Mouse (Mus musculus): ENCODE data around the gene Cys1.
"Not testable (repeated sequence)": the region's sequence is repeated elsewhere in the genome, so short reads cannot be mapped to it uniquely, and the experiment has no call there.

The Cys1 gene

DNA sequence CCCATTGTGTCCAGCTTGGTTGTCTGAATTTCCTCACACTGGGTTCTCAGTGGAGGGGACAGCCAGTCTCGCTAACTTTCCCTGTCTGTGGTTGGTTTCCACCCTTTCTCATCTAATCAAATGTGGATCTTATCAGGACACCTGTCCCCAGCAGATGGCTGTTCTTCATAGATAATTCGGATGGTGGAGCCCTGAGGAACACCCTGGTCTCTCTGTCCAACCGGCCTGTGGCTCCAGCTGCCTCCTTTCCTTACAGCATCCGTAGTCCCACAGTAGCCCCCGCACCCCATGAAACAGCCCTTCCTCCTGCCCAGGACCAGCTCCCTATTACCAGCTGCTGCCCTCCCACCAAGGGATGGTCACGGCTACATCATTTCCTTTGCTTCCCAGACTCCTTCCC is 35.7 kb downstream of the Cys1 start:
- DNase-seq (ENCODE audit: low spot score), result no peak

DNA sequence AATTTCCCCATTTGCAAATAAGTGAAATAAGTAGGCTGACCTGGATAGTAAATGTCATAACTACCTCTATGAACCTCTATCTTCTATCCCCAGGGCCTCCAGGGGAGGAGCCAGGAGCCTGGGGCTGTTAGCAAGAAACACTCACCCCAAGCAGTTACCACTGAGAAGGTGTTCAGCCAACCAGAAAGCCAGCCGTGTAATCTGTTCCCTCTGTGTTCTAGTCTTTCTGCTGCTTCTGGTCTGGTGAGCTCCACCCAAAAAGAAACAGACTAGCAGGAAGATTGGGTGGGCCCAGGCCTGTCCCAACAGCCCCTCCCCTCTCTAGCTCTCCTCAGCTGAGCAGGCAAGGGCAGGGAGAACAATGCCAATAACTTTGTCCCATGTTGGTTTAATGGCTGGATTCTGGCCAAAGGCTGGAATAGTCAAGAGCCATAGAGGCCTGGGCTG is 37.5 kb downstream of the Cys1 start:
- peak; percentile 60 for DNase-seq (ENCODE audit: low spot score)

DNA sequence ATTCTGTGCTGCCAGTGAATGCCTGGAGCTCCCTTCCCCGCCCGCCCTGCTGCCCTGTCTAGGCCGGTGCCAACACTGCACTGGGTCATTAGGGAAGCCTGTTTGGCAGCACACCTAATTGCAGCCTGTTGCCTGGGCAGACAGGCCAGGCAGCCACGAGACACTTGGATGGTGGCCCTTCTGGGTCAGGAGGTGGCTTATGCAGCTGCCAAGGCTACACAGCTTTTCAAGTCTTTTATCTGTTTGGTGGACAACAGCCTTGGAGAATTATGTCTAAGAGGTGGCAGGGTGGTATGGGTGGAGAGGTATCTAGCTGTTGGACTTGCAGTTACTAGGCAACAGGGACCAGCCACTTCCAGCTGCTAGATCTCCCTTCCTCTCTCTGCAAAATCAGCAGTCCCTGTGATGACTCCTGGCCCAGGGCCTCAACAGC is 39.2 kb downstream of the Cys1 start:
- DNase-seq (ENCODE audit: low spot score), result peak; percentile 96

DNA sequence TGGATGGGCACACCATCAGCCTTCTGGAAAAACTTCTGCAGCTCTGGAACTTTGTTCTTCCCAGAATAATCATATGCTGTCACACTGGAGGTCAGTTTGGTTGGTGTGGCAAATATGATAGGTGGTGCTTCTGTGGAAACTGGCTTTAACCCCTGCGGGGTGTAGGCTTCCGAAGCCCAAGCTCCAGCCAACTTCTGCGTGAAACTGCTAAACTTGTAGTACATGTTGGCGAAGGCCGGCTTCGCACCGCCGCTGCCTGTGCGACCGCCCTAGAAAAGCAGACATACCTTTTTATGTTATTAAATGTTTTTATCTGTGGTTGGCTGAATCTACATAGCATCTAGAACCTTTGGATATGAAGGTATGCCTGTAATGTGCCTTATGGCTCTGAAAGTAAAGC is 42.8 kb downstream of the Cys1 start:
- DNase-seq (ENCODE audit: low spot score), result not testable (repeated sequence)

DNA sequence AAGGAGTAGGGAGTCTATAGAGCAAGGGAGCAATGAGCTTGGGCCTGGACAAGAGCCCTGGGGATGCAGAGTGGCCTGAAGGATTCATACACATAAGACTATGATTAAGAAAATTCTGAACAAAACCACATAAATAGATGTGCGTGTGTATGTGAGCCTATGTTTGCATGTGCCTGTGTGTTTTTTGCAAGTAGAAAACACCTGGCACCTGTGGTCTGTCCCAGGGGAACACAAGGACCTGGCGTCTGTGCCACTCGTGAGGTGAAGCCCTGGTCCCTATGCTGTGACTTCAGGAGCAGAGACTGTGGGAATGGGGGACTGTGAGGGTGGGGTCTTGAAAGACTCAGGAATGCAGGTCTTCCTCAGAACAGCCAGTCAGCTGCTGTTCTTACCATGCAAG is 47.0 kb downstream of the Cys1 start:
- DNase-seq (ENCODE audit: low spot score), result no peak

DNA sequence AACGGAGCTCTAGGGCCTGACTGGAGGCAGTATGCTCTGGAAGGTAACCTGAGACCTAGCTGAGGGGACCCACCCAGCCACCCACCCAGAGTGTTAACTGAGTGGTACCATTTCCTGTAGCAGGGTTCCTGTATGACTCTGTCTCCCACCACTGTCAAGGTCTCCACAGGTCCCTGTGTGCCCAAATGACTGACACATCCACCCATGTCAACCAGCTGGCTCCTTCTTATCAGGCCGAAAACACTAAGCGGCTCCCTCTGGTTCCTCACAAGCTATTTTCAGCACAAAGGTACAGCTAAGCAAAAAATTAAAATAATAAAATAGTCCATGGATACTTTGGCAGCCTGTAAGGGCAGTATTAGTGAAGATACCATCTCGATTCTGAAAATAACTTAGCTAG is 47.4 kb downstream of the Cys1 start:
- no peak for DNase-seq (ENCODE audit: low spot score)

DNA sequence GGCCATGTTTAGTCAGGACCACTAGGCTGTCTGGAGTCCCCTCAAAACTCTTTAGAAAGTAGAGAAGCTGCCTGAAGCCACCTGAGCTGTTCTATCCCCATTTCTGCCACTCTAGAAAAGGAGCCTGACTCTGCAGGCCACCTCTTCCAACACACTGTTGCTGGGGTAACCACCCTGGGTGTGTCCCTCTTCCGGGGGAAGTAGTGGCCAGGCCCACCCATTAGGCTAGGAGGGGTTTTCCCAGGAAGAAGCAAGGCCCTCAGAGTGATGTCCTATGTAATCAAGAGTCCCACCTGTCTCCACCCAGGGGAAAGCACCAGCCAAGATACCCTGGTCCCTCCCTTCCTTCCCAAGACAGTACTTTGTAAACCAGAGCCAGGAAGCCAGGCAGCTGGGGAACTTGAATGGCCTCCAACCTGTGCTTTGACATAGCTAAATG is 47.8 kb downstream of the Cys1 start:
- DNase-seq (ENCODE audit: low spot score), result no peak

DNA sequence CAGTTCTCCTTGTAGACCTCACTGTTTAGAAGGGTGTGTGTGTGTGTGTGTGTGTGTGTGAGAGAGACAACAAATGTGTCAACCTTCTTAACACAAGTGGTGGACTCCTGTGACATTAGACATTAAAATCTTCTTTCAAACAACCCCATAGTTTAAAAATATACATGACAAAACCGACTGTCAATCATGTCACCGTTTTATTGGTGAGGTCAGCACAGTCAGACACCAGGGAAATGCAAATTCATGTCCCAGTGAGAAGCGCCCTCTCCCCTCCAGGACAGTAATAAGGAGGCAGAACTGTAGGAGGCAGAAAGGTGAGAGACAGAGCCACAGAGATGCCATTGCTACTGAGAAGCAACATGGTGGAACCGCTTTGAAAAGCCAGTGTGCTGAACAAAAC is 49.2 kb downstream of the Cys1 start:
- no peak for DNase-seq (ENCODE audit: low spot score)

DNA sequence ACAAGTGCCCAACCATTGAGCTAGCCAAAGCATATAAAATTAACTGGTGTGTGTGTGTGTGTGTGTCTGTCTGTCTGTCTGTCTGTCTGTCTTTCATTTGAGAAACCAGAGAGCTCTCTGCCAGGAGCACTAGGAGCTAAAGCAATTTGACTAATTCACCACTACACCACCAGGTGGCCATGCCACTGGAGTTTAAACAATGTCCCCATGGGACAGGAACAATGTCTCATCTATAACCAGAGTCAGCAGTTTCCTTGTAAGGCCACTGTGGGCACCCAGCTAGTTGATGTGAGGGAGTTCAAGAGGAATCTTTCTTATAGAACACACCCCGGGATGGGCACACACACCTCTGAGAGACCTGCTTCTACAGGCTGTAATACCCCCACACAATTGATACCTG is 51.4 kb downstream of the Cys1 start:
- peak; percentile 69 for DNase-seq (ENCODE audit: low spot score)

DNA sequence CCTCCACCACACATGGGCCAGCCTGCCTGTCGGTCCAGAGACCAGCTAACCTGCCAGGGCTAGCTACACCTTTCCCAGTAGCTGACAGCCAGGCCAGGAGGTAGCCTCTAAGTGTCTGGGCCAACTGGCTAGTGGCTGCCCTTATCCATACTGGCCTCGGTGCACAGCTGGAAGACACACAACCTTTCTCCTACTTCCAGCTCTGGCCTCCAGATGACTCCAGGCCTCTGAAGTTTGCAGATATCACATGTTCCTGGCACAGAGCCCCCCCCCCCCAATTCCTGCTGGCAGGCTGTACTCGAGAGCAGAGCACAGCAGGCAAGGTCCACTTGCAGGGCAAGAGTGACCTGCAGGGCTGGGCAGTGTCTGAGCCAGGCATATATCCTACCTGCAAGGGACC is 54.4 kb downstream of the Cys1 start:
- DNase-seq (ENCODE audit: low spot score), result peak; percentile 72

DNA sequence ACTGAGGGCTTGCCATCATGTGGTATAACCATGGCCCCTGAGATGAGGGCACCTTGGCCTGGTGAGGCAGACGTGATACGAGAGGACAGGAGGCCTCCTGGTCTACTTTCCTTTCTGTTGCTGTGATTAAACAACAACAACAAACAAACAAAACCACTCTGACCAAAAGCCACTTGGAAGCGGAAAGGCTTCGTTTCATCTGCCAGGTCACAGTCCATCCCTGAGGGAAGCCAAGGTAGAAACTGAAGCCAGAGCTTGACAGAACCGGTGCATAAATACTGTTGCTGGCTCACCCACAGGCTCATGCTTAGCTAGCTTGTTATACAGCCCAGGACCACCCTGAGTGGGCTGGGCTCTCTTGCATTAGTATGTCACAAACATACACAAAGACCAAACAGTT is 55.2 kb downstream of the Cys1 start:
- DNase-seq (ENCODE audit: low spot score), result no peak

DNA sequence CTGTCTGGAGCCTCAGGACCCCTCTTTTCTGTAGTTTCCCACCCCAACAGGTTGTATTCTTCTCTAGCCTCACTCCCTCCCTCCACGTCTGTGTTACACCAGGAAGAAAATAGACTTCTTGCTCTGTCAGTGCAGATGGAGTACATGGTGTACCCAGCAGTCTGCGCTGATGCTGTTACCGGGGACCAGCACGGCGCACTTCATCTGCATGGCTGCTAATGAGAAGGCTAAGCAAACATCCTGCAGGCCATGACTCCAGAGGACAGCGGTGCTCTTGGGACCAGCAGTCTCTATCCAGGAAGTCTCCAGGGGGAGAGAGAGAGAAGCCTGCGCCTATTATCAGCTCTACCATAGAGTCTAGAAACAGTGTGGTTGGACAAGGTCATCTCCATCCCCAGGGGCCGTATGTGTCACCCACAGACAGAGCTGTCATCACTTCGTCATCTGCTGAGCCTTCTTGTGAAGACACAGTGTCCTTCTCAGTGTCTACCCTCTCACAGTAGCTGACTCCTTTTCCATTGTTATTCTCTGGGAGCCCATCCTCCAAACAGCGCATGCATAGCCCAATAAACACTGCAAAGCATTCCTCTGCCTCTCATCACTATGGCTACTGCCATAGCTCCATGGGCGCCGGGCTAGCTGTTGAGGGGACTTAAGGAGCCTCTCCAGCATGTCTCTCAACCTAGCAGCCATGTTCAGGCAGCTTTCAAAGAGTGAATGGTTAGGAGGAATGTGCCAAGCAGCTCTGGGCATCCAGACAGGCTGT is 57.9 kb downstream of the Cys1 start:
- DNase-seq (ENCODE audit: low spot score), result no peak

DNA sequence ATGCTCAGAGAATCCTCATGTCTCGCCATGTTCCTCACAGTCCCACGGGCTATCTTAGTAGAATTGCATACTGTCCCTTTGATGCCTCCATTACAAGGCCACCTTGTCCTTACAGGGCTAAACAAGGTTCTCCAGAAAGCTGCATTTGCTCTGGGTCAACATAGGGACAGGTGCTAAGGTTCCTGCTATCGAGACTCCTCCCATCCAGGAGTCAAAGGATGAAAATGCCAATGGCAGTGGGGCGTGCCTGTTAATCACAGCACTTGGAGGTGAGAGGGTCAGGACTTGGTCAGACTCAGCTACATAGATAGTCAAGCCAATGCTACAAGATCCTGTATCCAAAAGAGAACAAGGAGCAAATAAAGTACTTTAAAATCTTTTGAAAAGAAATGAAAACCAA is 62.2 kb downstream of the Cys1 start:
- DNase-seq (ENCODE audit: low spot score), result no peak

All from adipocyte (in vitro differentiated cells).